ENCODE assay signal across 7 mouse cellular contexts in the genomic region with DNA sequence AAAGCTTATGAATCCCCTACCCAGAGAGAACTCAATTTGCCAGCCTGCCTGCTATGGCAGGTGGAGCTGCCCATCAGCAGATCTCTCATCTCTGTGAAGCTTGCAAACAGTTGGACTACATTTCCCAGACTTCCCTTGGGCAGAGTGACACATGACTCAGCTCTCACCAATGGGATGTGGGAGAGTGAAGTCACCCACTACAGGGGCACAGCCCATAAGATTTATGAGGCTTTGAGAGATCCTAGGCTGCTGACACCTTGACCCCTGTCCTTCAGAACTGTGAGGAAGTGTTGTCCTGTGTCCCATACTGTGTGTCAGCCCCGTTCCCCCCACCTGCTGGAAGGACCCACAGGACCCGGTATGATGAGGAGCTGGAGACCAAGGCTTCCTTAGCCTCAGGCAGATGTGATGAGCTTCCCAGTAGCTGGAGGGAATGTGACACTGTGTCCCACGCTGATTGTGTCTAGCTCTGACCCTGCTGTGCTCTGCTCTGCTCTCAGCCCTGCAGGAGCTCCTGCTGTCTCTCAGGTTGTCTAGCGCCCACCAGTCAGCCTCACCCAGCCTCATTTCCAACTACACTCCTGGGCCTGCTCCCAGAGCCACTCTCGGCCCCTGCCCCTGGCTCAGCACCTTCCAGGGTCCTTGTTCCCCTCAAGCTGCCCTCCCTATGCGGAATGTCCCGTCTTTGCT. TPM values are rescaled to one million over a fixed set of nuclear protein-coding genes. Genes with fewer than 3 reads are reported as not detected.
DNase-seq lines count a peak whose midpoint lies in the region; ATAC-seq lines count a peak whose summit lies in the region.

No protein-coding gene starts in this region.

- H3K9me3 ChIP-seq in megakaryocyte, embryonic 14.5 days, result peaks cover 11% of the 10 kb centered on the region

- H3K27me3 ChIP-seq in megakaryocyte, embryonic 14.5 days (replicated peaks), result peaks cover 29% of the 10 kb centered on the region

- peaks cover 19% of the 10 kb centered on the region for H3K4me1 ChIP-seq in megakaryocyte, embryonic 14.5 days

- peak overlapping the region; percentile 19 for H3K4me3 ChIP-seq in megakaryocyte, embryonic 14.5 days (replicated peaks)

- peak; percentile 89 for DNase-seq in R1 (ENCODE audit: low read depth, low spot score)
- peak; percentile 83 to 87 for DNase-seq in cerebellum, postnatal 10 days
- peak; percentile 67 to 83 for DNase-seq in frontal cortex, postnatal 36 days (ENCODE audit: low spot score in 2 of 2)
- peak; percentile 48 to 76 for DNase-seq in left cerebral cortex, adult 8-10 months (ENCODE audit: low spot score in 2 of 2)
- peak; percentile 42 for DNase-seq in right cerebral cortex, postnatal 4 days

- peaks cover 3% of the 10 kb centered on the region for H3K36me3 ChIP-seq in megakaryocyte, embryonic 14.5 days (replicated peaks; ENCODE audit: low read length)

- peak; percentile 63 for ATAC-seq in inflammation-experienced regulatory T-cells, adult 6 months

RNA-seq across cellular contexts. Expression of a gene that starts 40.8 kb away (rescaled TPM):
- polyA plus RNA-seq in inflammation-experienced regulatory T-cells, adult 6 months (2017; shearing (Covaris generic)), result 1 to 10 TPM; 3.0 to 8.3 (median 4.3) TPM
- total RNA-seq in left cerebral cortex, adult 8-10 months (2022), result 1 to 10 TPM; 6.1 to 8.8 (median 8.0) TPM
- polyA plus RNA-seq in megakaryocyte, embryonic 14.5 days (2012; ENCODE audit: insufficient read depth, low replicate concordance), result not detected in 2 replicates

Comparison
In these comparisons a context has a peak if more than half of its experiments do, and no peak if none do; other contexts are left out.
1. Peak in every context shown above with its lines: DNase-seq, ATAC-seq and H3K4me3 ChIP-seq.